Mouse (Mus musculus) spleen, postnatal 10 days (tissue): ENCODE measurements around the gene Ifnk.

Source experiments
- DNase-seq, 2 experiments: peaks; one replicate each; pipeline ENCODE4 v3.0.0; 2021 to 2022; ENCODE audit warnings: low spot score in 2 of 2

Gene Ifnk

GRCm38 (mm10) chr4:35138077-35138476 lies 13.8 kb upstream of the Ifnk start:
- peak in 1 of 2 experiments; percentile 26 for DNase-seq

GRCm38 (mm10) chr4:35140317-35140716 lies 11.5 kb upstream of the Ifnk start:
- no peak for DNase-seq

GRCm38 (mm10) chr4:35143472-35144102 lies 8.3 kb upstream of the Ifnk start:
- DNase-seq = no peak

GRCm38 (mm10) chr4:35145726-35146125 lies 6.1 kb upstream of the Ifnk start:
- no peak for DNase-seq

GRCm38 (mm10) chr4:35146597-35146996 lies 5.3 kb upstream of the Ifnk start:
- DNase-seq = no peak

- no peak for DNase-seq
Observed at GRCm38 (mm10) chr4:35148326-35148725, 3.5 kb upstream of the Ifnk start.

- no peak for DNase-seq
Observed at GRCm38 (mm10) chr4:35150706-35151105, 1.1 kb upstream of the Ifnk start.

GRCm38 (mm10) chr4:35154051-35154450 lies 2.2 kb downstream of the Ifnk start:
- DNase-seq = no peak

GRCm38 (mm10) chr4:35155132-35155922 lies 3.5 kb downstream of the Ifnk start:
- DNase-seq = peak in 1 of 2 experiments; percentile 62

- peak; percentile 36 to 49 for DNase-seq
Observed at GRCm38 (mm10) chr4:35156149-35156611, 4.3 kb downstream of the Ifnk start.

- peak; percentile 69 to 86 for DNase-seq
Observed at GRCm38 (mm10) chr4:35156751-35157611, 5.1 kb downstream of the Ifnk start, which contains the start of gene Mob3b. Gene Mob3b, minus strand, starts transcription at chr4:35157484.

- DNase-seq = no peak
Observed at GRCm38 (mm10) chr4:35157815-35158214, 6.0 kb downstream of the Ifnk start.

- DNase-seq = no peak
Observed at GRCm38 (mm10) chr4:35165275-35165674, 13.4 kb downstream of the Ifnk start.

- DNase-seq = no peak
Observed at GRCm38 (mm10) chr4:35165947-35166346, 14.1 kb downstream of the Ifnk start.

- no peak for DNase-seq
Observed at GRCm38 (mm10) chr4:35167855-35168254, 16.0 kb downstream of the Ifnk start.

- DNase-seq = no peak
Observed at GRCm38 (mm10) chr4:35169571-35170125, 17.8 kb downstream of the Ifnk start.

- DNase-seq = no peak
Observed at GRCm38 (mm10) chr4:35172471-35172870, 20.6 kb downstream of the Ifnk start.

GRCm38 (mm10) chr4:35173551-35173950 lies 21.7 kb downstream of the Ifnk start:
- no peak for DNase-seq

GRCm38 (mm10) chr4:35175566-35175965 lies 23.7 kb downstream of the Ifnk start:
- DNase-seq = no peak

GRCm38 (mm10) chr4:35177926-35178645 lies 26.2 kb downstream of the Ifnk start:
- no peak for DNase-seq
